Mouse (Mus musculus) forebrain, embryonic 13.5 days (tissue): ENCODE measurements at regions not wholly inside any gene's neighbourhood (a gene's known extent, or its start where the extent isn't known, plus 50 kb on each side); places are given as distances from the start of the nearest gene placed in this dataset.
"Not testable (repeated sequence)": the region's sequence is repeated elsewhere in the genome, so short reads cannot be mapped to it uniquely, and the experiment has no call there.

Source experiments
- ATAC-seq: fragments of 200-750 bp; cut with Nextera tagmentation; 2 replicates; pipeline ENCODE4 v1.8.0; 2017
- H3K27ac ChIP-seq: fragments of 300-500 bp; sonication (generic); 2 replicates; pipeline ENCODE4 v1.5.1; 2015; ENCODE audit warnings: inconsistent platforms, mild to moderate bottlenecking, moderate library complexity
- H3K27me3 ChIP-seq: fragments of 300-500 bp; sonication (generic); 2 replicates; pipeline ENCODE4 v1.6.1; 2015; ENCODE audit warnings: mild to moderate bottlenecking, inconsistent platforms
- H3K36me3 ChIP-seq: fragments of 300-500 bp; sonication (generic); 2 replicates; pipeline ENCODE4 v1.6.1; 2015; ENCODE audit warnings: mild to moderate bottlenecking, inconsistent platforms; ENCODE audit not compliant: poor library complexity, severe bottlenecking
- H3K4me1 ChIP-seq: fragments of 300-500 bp; sonication (generic); 2 replicates; pipeline ENCODE4 v1.6.1; 2015; ENCODE audit warnings: inconsistent platforms
- H3K4me2 ChIP-seq: fragments of 300-500 bp; sonication (generic); 2 replicates; pipeline ENCODE4 v1.6.1; 2015; ENCODE audit warnings: inconsistent platforms, mild to moderate bottlenecking, moderate library complexity
- H3K4me3 ChIP-seq: fragments of 300-500 bp; sonication (generic); 2 replicates; pipeline ENCODE4 v1.5.1; 2015; ENCODE audit warnings: mild to moderate bottlenecking, inconsistent platforms
- H3K9ac ChIP-seq: fragments of 300-500 bp; sonication (generic); 2 replicates; pipeline ENCODE4 v1.6.1; 2015; ENCODE audit warnings: mild to moderate bottlenecking, inconsistent platforms
- H3K9me3 ChIP-seq: fragments of 300-500 bp; sonication (generic); replicated peaks from 2 replicates; pipeline ENCODE4 v1.6.1; 2016; ENCODE audit warnings: inconsistent platforms
- WGBS: fragments of 180-500 bp; shearing (Covaris S2); methylation state at CpG from one replicate; pipeline ENCODE4 v1.1.7; 2015; 5-methylcytosine and 5-hydroxymethylcytosine counted together

DNA sequence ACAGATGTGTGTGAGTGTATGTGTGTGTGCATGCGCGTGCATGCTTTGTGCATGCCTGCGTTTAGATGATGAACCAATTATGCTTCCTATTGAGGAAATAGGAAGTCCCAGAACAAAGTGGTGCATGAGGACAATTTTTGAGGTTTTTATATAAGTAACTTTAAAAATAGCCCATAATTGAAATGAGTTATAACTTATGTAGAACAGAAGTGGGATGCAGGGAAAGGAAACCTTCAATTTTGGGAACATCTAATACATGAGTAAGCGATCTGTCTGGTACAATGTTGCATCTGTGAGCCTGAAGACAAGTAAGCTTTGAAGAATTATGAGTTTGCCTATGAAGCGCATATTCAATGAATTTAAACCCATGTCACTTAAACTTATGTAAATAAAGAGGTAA lies 145.4 kb upstream of the Edil3 start:
- Histone ChIP-seq H3K36me3 (no peaks in the 10 kb centered on the region), H3K4me1 (no peaks in the 10 kb centered on the region), H3K4me3 (no peak overlapping the region), H3K9ac (no peak overlapping the region), H3K4me2 (no peak overlapping the region), H3K9me3 (no peaks in the 10 kb centered on the region), H3K27ac (no peak overlapping the region), H3K27me3 (no peaks in the 10 kb centered on the region)
- no peak for ATAC-seq
- 89% methylated on average over 5 of the region's 5 CpGs for WGBS

DNA sequence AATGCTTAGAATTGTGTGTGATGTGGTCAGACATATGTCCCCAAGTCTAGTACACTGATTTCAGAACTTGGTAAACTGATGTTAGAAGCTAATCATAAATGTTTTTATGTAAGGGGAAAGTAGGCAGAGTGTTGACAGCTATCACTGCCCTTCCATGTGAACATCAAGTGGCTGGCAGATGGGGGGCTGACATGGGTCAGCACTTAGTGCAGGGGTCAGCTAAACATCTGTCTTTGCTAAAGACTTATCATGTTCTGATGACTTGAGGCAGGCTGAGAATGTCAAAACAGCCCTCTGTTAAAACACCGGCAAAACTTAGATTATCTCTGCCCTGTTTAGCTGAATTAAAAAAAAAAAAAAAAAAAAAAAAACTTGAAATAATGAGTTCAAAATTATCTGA lies 116.7 kb upstream of the Edil3 start:
- ATAC-seq, result no peak
- H3K4me1 ChIP-seq, result no peaks in the 10 kb centered on the region
- H3K36me3 ChIP-seq, result no peaks in the 10 kb centered on the region
- no peak overlapping the region for H3K9ac ChIP-seq
- no peaks in the 10 kb centered on the region for H3K9me3 ChIP-seq
- no peak overlapping the region for H3K4me2 ChIP-seq
- no peak overlapping the region for H3K4me3 ChIP-seq
- no peak overlapping the region for H3K27ac ChIP-seq
- no peaks in the 10 kb centered on the region for H3K27me3 ChIP-seq
- WGBS, result 82% methylated on average over 1 of the region's 1 CpGs

DNA sequence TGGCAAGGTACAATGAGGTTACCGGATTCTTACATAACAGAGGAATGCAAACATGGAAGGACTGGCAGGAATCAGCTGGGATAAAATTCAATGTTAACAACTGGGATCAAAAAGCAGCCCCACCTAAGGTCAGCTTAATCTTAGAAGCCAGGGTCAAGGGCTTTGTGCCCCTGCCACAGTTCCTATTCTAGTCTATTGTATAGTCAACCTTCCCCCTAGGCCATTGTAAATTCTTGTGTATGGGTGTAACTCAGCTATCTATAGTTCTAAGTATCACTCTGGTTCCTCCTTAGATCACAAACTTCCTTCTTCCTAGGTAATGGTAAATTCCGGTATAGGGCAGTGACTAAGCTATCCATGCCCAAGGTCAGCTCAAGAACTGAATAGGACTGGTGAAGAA lies 91.6 kb upstream of the Edil3 start:
- not testable (repeated sequence) for H3K27ac ChIP-seq, H3K9me3 ChIP-seq, H3K4me2 ChIP-seq, H3K36me3 ChIP-seq, H3K4me1 ChIP-seq, H3K9ac ChIP-seq, ATAC-seq, H3K4me3 ChIP-seq, H3K27me3 ChIP-seq
- WGBS, result 96% methylated on average over 2 of the region's 2 CpGs

DNA sequence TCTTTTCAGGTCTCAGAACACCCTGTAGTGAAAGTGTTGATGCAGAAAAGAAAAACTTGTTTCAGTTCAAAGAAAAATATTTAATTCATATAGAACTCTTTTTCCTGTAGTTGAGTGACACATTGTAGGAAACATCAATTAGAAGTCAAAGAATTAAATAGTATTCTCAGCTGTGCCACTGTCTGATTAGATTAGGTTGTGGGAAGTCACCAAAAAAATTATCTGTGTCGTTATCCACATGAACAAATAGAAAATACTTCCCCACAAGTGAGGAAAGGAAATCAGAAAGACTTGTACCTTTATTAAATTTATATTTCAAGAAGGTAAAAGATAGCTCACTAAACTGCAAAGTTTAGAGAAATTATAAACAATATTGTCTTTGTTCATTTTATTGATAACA lies 71.4 kb upstream of the Edil3 start:
- no peaks in the 10 kb centered on the region for H3K4me1 ChIP-seq
- ATAC-seq, result no peak
- no peaks in the 10 kb centered on the region for H3K36me3 ChIP-seq
- H3K4me3 ChIP-seq, result no peak overlapping the region
- no peaks in the 10 kb centered on the region for H3K27me3 ChIP-seq
- no peak overlapping the region for H3K4me2 ChIP-seq
- 55% methylated on average over 1 of the region's 1 CpGs for WGBS
- H3K9ac ChIP-seq, result no peak overlapping the region
- no peak overlapping the region for H3K27ac ChIP-seq
- H3K9me3 ChIP-seq, result no peaks in the 10 kb centered on the region
